Mouse (Mus musculus) midbrain, postnatal 0 days (tissue): Measurements from ENCODE around the gene Aagab. TPM values are rescaled to one million over a fixed set of nuclear protein-coding genes. Genes with fewer than 3 reads are reported as not detected.

Experiments used
- ATAC-seq: fragments of 200-750 bp; cut with Nextera tagmentation; 2 replicates; pipeline ENCODE4 v1.8.0; 2017; ENCODE audit warnings: moderate number of reproducible peaks, mild to moderate bottlenecking, moderate TSS enrichment, moderate library complexity; ENCODE audit not compliant: low FRiP score
- DNase-seq: peaks from one replicate; pipeline ENCODE4 v3.0.0-alpha.2; 2015; ENCODE audit warnings: low spot score
- H3K27ac ChIP-seq: fragments of 300-500 bp; sonication (generic); 2 replicates; pipeline ENCODE4 v1.5.1; 2014; ENCODE audit warnings: low read depth, mild to moderate bottlenecking, low read length, mixed read lengths
- H3K27me3 ChIP-seq: fragments of 300-500 bp; sonication (generic); 2 replicates; pipeline ENCODE4 v1.6.1; 2014; ENCODE audit warnings: low read length, control low read depth, mixed read lengths; ENCODE audit not compliant: insufficient read depth
- H3K36me3 ChIP-seq: fragments of 300-500 bp; sonication (generic); 2 replicates; pipeline ENCODE4 v1.6.1; 2014; ENCODE audit warnings: low read length, control low read depth, mixed read lengths; ENCODE audit not compliant: insufficient read depth
- H3K4me1 ChIP-seq: fragments of 300-500 bp; sonication (generic); 2 replicates; pipeline ENCODE4 v1.6.1; 2014; ENCODE audit warnings: mild to moderate bottlenecking, control low read depth, antibody characterized with exemption, low read length, mixed read lengths; ENCODE audit not compliant: insufficient read depth
- H3K4me2 ChIP-seq: fragments of 300-500 bp; sonication (generic); 2 replicates; pipeline ENCODE4 v1.6.1; 2014; ENCODE audit warnings: low read depth, mild to moderate bottlenecking, low read length, mixed read lengths; ENCODE audit not compliant: poor library complexity, severe bottlenecking
- H3K4me3 ChIP-seq: fragments of 300-500 bp; sonication (generic); 2 replicates; pipeline ENCODE4 v1.5.1; 2014; ENCODE audit warnings: low read depth, mild to moderate bottlenecking, low read length, moderate library complexity
- H3K9ac ChIP-seq: fragments of 300-500 bp; sonication (generic); replicated peaks from 2 replicates; pipeline ENCODE4 v1.6.1; 2014; ENCODE audit warnings: mild to moderate bottlenecking, low read length, moderate library complexity, mixed read lengths; ENCODE audit not compliant: poor library complexity, severe bottlenecking
- H3K9me3 ChIP-seq: fragments of 300-500 bp; sonication (generic); 2 replicates; pipeline ENCODE4 v1.6.1; 2016; ENCODE audit warnings: low read length, control low read depth
- CTCF ChIP-seq: IDR thresholded peaks from 2 replicates; pipeline ENCODE4 v1.5.1; 2016; ENCODE audit warnings: antibody characterized with exemption, mild to moderate bottlenecking
- WGBS: fragments of 180-500 bp; shearing (Covaris S2); extraction: QIAGEN DNeasy Blood & Tissue Kit; methylation state at CpG from one replicate; pipeline ENCODE4 v1.1.7; 2014; 5-methylcytosine and 5-hydroxymethylcytosine counted together
- polyA plus RNA-seq: library from polyadenylated mRNA; unstranded; fragments of >200 nt; fragmentation: Nextera tagmentation; extraction: Ambion mirVana; gene quantifications from 2 replicates; pipeline ENCODE4 v1.2.1, GENCODE M21; 2015
- total RNA-seq: library from RNA; depleted of rRNA; stranded (reverse); fragments of >200 nt; gene quantifications from 2 replicates; pipeline ENCODE4 v1.2.3, GENCODE M21; 2014

The Aagab gene
- total and polyA plus RNA-seq, 2 experiments from 2014 or later: 39.1 to 58.9 TPM

GRCm38 (mm10) chr9:63612565-63613515 lies 10.4 kb downstream of the Aagab start:
- H3K4me3 ChIP-seq: no peak overlapping the region
- no peak overlapping the region for H3K9ac ChIP-seq
- TF ChIP-seq CTCF: peak; percentile 69
- no peaks in the 10 kb centered on the region for H3K9me3 ChIP-seq
- H3K27me3 ChIP-seq: no peaks in the 10 kb centered on the region
- WGBS: 47% methylated on average over 16 of the region's 16 CpGs
- DNase-seq (peak; percentile 71), ATAC-seq (peak; percentile 65; the same call in 1 of the 2 replicates)
- H3K4me1 ChIP-seq: 0 out of 2 replicates have a peak, but pooled peaks cover 3% of the 10 kb centered on the region
- H3K36me3 ChIP-seq: 0 out of 2 replicates have a peak, but pooled peaks cover 6% of the 10 kb centered on the region
- no peak overlapping the region for H3K27ac ChIP-seq
- no peak overlapping the region for H3K4me2 ChIP-seq

- Histone ChIP-seq H3K4me1 (0 out of 2 replicates have a peak, but pooled peaks cover 3% of the 10 kb centered on the region), H3K4me3 (no peak overlapping the region), H3K9ac (no peak overlapping the region), H3K27ac (no peak overlapping the region), H3K4me2 (no peak overlapping the region), H3K9me3 (no peaks in the 10 kb centered on the region), H3K36me3 (peaks cover 6% of the 10 kb centered on the region; the same call in 1 of the 2 replicates), H3K27me3 (no peaks in the 10 kb centered on the region)
- no peak for DNase-seq
- no peak for TF ChIP-seq CTCF
- no peak for ATAC-seq
- 18% methylated on average over 1 of the region's 1 CpGs for WGBS
Measured at GRCm38 (mm10) chr9:63613569-63613968, 11.1 kb downstream of the Aagab start.

DNA sequence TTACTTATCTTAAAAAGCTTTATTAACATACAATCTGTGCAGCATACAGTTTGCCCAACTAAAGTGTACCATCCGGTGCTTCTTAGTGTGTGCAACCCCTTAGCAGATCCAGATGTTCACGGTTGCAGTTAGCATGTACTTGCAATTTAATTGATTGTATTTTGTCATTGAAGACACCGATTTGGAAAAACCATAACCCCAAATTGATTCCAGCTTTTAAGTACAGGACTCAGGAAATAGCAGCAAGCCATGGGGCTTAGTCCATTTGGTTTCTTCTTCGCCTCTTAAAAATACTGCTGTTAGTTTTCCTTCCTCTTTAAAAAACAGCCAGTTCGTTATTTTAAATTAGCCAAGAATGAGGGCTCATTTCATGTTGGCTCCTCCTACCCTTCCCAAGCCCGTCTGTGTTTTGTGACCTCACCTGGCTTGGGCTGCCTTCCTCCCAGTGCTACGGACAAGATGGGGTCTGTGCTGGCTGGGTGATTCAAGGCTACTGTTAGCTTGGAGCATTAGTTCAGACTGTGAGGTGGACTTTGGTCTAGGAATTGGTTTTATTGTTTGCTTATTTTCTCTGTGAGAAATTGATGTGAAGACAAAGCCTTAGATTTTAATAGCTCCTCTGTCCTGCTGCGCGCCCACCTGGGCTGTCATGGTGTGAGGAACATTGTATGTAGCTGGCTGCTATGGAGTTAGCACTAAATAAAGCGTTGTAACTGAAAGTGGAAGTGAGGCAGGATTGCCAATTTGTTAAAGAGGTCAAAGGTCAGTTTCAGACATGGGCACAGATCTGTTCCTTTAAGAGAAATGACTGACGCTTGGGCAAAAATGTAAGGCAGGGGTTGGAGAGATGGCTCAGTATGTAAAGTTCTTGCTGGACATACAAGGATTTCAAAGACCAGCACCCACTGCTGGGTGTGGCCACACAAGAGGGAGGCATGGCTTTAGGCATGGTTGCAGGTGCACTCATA lies 11.8 kb downstream of the Aagab start:
- Histone ChIP-seq H3K4me1 (0 out of 2 replicates have a peak, but pooled peaks cover 3% of the 10 kb centered on the region), H3K9ac (no peak overlapping the region), H3K9me3 (no peaks in the 10 kb centered on the region), H3K36me3 (peaks cover 6% of the 10 kb centered on the region; the same call in 1 of the 2 replicates), H3K27me3 (no peaks in the 10 kb centered on the region), H3K4me3 (no peak overlapping the region), H3K4me2 (no peak overlapping the region), H3K27ac (no peak overlapping the region)
- ATAC-seq (no peak), DNase-seq (no peak)
- TF ChIP-seq CTCF: no peak
- 90% methylated on average over 11 of the region's 11 CpGs for WGBS

GRCm38 (mm10) chr9:63617967-63618366 lies 15.5 kb downstream of the Aagab start:
- Histone ChIP-seq H3K27me3 (no peaks in the 10 kb centered on the region), H3K9me3 (no peaks in the 10 kb centered on the region), H3K36me3 (peaks cover 27% of the 10 kb centered on the region), H3K27ac (no peak overlapping the region), H3K9ac (no peak overlapping the region), H3K4me2 (no peak overlapping the region), H3K4me1 (no peaks in the 10 kb centered on the region), H3K4me3 (no peak overlapping the region)
- WGBS: 100% methylated on average over 2 of the region's 2 CpGs
- no peak for TF ChIP-seq CTCF
- ATAC-seq (no peak), DNase-seq (no peak)

- H3K4me2 ChIP-seq: no peak overlapping the region
- TF ChIP-seq CTCF: 0 out of 2 replicates have a peak, but pooled peaks have one; percentile 4
- no peaks in the 10 kb centered on the region for H3K9me3 ChIP-seq
- H3K4me1 ChIP-seq: no peaks in the 10 kb centered on the region
- H3K4me3 ChIP-seq: no peak overlapping the region
- H3K36me3 ChIP-seq: peaks cover 33% of the 10 kb centered on the region
- ATAC-seq (no peak), DNase-seq (no peak)
- no peaks in the 10 kb centered on the region for H3K27me3 ChIP-seq
- 79% methylated on average over 15 of the region's 15 CpGs for WGBS
- H3K9ac ChIP-seq: no peak overlapping the region
- H3K27ac ChIP-seq: no peak overlapping the region
Measured at GRCm38 (mm10) chr9:63623895-63624569, 21.6 kb downstream of the Aagab start.
